13 mouse cellular contexts compared by ENCODE assay signal in genomic region chr7:116211904-116212303, GRCm38 (mm10).
DNase-seq lines count a peak whose midpoint lies in the region; ATAC-seq and TF ChIP-seq lines count a peak whose summit lies in the region.
"Had no signal": no experiment of that assay in that cellular context is flagged by ENCODE, and none has a peak within 500 bp of the region (broad histone marks: within the 10 kb centered on the region; RNA-seq: fewer than 3 reads in every experiment).

No protein-coding gene starts in this region.

- no peak overlapping the region for H3K4me2 ChIP-seq in forebrain, embryonic 11.5 days (ENCODE audit: low read depth, low read length, severe bottlenecking)
- H3K4me2 ChIP-seq in forebrain, postnatal 0 days (ENCODE audit: low read depth), result no peak overlapping the region
- H3K4me2 ChIP-seq in kidney, embryonic 14.5 days (replicated peaks; ENCODE audit: low read depth, low read length), result no peak overlapping the region
- no peak overlapping the region for H3K4me2 ChIP-seq in midbrain, embryonic 15.5 days

- no peak overlapping the region for H3K27ac ChIP-seq in forebrain, embryonic 11.5 days (ENCODE audit: low read depth, low read length)
- H3K27ac ChIP-seq in forebrain, postnatal 0 days (ENCODE audit: low read depth, low read length), result no peak overlapping the region
- no peak overlapping the region for H3K27ac ChIP-seq in kidney, embryonic 14.5 days (ENCODE audit: low read depth, low read length)
- H3K27ac ChIP-seq in midbrain, embryonic 15.5 days, result peak overlapping the region; percentile 8; the same call in 1 of the 2 replicates
- H3K27ac ChIP-seq: stomach, postnatal 0 days had no signal

- no peaks in the 10 kb centered on the region for H3K36me3 ChIP-seq in forebrain, embryonic 11.5 days (ENCODE audit: control insufficient read depth, insufficient read depth, low read length)
- H3K36me3 ChIP-seq in forebrain, postnatal 0 days (ENCODE audit: insufficient read depth), result no peaks in the 10 kb centered on the region
- no peaks in the 10 kb centered on the region for H3K36me3 ChIP-seq in kidney, embryonic 14.5 days (ENCODE audit: control insufficient read depth, insufficient read depth, low read length)
- H3K36me3 ChIP-seq in midbrain, embryonic 15.5 days (replicated peaks), result no peaks in the 10 kb centered on the region

- DNase-seq in forebrain, embryonic 11.5 days (ENCODE audit: low spot score), result no peak
- no peak for DNase-seq in forebrain, postnatal 0 days
- DNase-seq in kidney, adult 18-20 months, result no peak
- DNase-seq in embryo, embryonic 9.5 days (ENCODE audit: extremely low spot score), result peak; percentile 51
- no peak for DNase-seq in right cerebral cortex, postnatal 36 days (ENCODE audit: low spot score in 2 of 2)
- no peak for DNase-seq in cerebellum, postnatal 36 days
- DNase-seq: cerebellum, postnatal 10 days; kidney, adult 11 months; liver; lung, postnatal 14 days had no signal

- H3K9ac ChIP-seq in forebrain, embryonic 11.5 days (ENCODE audit: low read length), result no peak overlapping the region
- no peak overlapping the region for H3K9ac ChIP-seq in forebrain, postnatal 0 days
- H3K9ac ChIP-seq in kidney, embryonic 14.5 days (ENCODE audit: low read depth, low read length), result no peak overlapping the region
- no peak overlapping the region for H3K9ac ChIP-seq in midbrain, embryonic 15.5 days

- peaks cover 5% of the 10 kb centered on the region; the same call in 1 of the 2 replicates for H3K9me3 ChIP-seq in forebrain, embryonic 11.5 days (ENCODE audit: control insufficient read depth, low read length)
- H3K9me3 ChIP-seq in forebrain, postnatal 0 days (ENCODE audit: low read length), result no peaks in the 10 kb centered on the region
- H3K9me3 ChIP-seq in kidney, embryonic 14.5 days (ENCODE audit: control insufficient read depth, low read length), result no peaks in the 10 kb centered on the region
- H3K9me3 ChIP-seq in midbrain, embryonic 15.5 days, result no peaks in the 10 kb centered on the region

- no peak for TF ChIP-seq CTCF in forebrain, postnatal 0 days (IDR thresholded peaks at IDR 0.05; ENCODE audit: low read depth)

- 0 out of 2 replicates have a peak, but pooled peaks have one; percentile 20 for ATAC-seq in forebrain, embryonic 11.5 days (replicated peaks; ENCODE audit: low FRiP score)
- ATAC-seq in forebrain, postnatal 0 days, result no peak
- peak; percentile 56 for ATAC-seq in kidney, embryonic 14.5 days (ENCODE audit: low FRiP score, low TSS enrichment)
- no peak for ATAC-seq in midbrain, embryonic 15.5 days (replicated peaks)

- H3K4me3 ChIP-seq in forebrain, embryonic 11.5 days (ENCODE audit: low read depth, low read length), result no peak overlapping the region
- H3K4me3 ChIP-seq in forebrain, postnatal 0 days (ENCODE audit: low read depth, low read length), result no peak overlapping the region
- H3K4me3 ChIP-seq in kidney, embryonic 14.5 days (ENCODE audit: low read length), result no peak overlapping the region
- H3K4me3 ChIP-seq in midbrain, embryonic 15.5 days, result no peak overlapping the region

- no peaks in the 10 kb centered on the region for H3K27me3 ChIP-seq in forebrain, embryonic 11.5 days (ENCODE audit: control insufficient read depth, insufficient read depth, low read length)
- H3K27me3 ChIP-seq in forebrain, postnatal 0 days (ENCODE audit: insufficient read depth, low read length), result no peaks in the 10 kb centered on the region
- H3K27me3 ChIP-seq in kidney, embryonic 14.5 days (ENCODE audit: control insufficient read depth, insufficient read depth, low read length), result no peaks in the 10 kb centered on the region
- H3K27me3 ChIP-seq in midbrain, embryonic 15.5 days (replicated peaks), result no peaks in the 10 kb centered on the region

- H3K4me1 ChIP-seq in forebrain, embryonic 11.5 days (replicated peaks; ENCODE audit: control insufficient read depth, insufficient read depth, low read length), result peaks cover 12% of the 10 kb centered on the region
- peaks cover 12% of the 10 kb centered on the region; the same call in 1 of the 2 replicates for H3K4me1 ChIP-seq in forebrain, postnatal 0 days (ENCODE audit: insufficient read depth)
- peaks cover 17% of the 10 kb centered on the region; the same call in 1 of the 2 replicates for H3K4me1 ChIP-seq in kidney, embryonic 14.5 days (ENCODE audit: control insufficient read depth, insufficient read depth, low read length)
- H3K4me1 ChIP-seq in midbrain, embryonic 15.5 days, result peaks cover 37% of the 10 kb centered on the region

- WGBS in forebrain, embryonic 11.5 days, result 36% methylated on average over 9 of the region's 9 CpGs
- WGBS in forebrain, postnatal 0 days, result 48% methylated on average over 9 of the region's 9 CpGs
- WGBS in kidney, embryonic 14.5 days, result 11% methylated on average over 9 of the region's 9 CpGs
- 29% methylated on average over 9 of the region's 9 CpGs for WGBS in midbrain, embryonic 15.5 days

Comparison
In these comparisons a context has a peak if more than half of its experiments do, and no peak if none do; other contexts are left out.
1. ATAC-seq: peak in forebrain, embryonic 11.5 days (single experiment) and kidney, embryonic 14.5 days (single experiment); none in forebrain, postnatal 0 days (single experiment) and midbrain, embryonic 15.5 days (single experiment).